In the genomic region with DNA sequence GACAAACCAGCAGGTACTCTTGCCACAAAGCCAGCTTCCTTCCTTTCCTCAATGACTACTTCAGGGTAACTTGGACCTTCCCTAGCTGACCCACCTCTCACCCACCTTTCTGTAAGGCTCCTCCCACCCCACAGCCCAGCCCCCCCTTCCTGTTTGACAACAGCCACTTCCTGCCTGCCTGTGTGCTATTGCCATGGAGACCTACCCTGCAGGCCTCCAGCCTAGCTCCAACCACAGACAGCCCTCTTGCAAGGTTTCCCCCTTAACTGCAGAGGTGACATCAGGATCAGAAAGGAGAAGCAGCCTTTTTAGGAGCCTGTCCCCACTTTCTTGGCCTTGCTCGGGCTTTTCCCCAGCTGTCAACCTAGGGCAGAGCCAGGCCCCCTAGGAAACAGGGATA, we compare ENCODE assay signal across 9 mouse cellular contexts. TPM values are rescaled to one million over a fixed set of nuclear protein-coding genes. Genes with fewer than 3 reads are reported as not detected.
DNase-seq lines count a peak whose midpoint lies in the region; ATAC-seq and TF ChIP-seq lines count a peak whose summit lies in the region.
"Had no signal": no experiment of that assay in that cellular context is flagged by ENCODE, and none has a peak within 500 bp of the region (broad histone marks: within the 10 kb centered on the region; RNA-seq: fewer than 3 reads in every experiment).

No protein-coding gene starts in this region.

- H3K4me1 ChIP-seq in kidney, embryonic 15.5 days, result peaks cover 37% of the 10 kb centered on the region
- peaks cover 37% of the 10 kb centered on the region for H3K4me1 ChIP-seq in brown adipose tissue, adult 24 weeks (ENCODE audit: control insufficient read depth, insufficient read depth, insufficient read length, low read length)
- H3K4me1 ChIP-seq in lung, embryonic 16.5 days (replicated peaks; ENCODE audit: control insufficient read depth, insufficient read depth, low read length), result peaks cover 22% of the 10 kb centered on the region
- H3K4me1 ChIP-seq in forebrain, postnatal 0 days (ENCODE audit: insufficient read depth), result peaks cover 4% of the 10 kb centered on the region; the same call in 1 of the 2 replicates
- no peaks in the 10 kb centered on the region for H3K4me1 ChIP-seq in hindbrain, embryonic 14.5 days (replicated peaks; ENCODE audit: control insufficient read depth, insufficient read depth, low read length)

- peak overlapping the region; percentile 75; the same call in 1 of the 2 replicates for H3K27ac ChIP-seq in kidney, embryonic 15.5 days
- peak overlapping the region; percentile 53 for H3K27ac ChIP-seq in brown adipose tissue, adult 24 weeks (replicated peaks; ENCODE audit: low read depth, low read length)
- peak overlapping the region; percentile 60 for H3K27ac ChIP-seq in lung, embryonic 16.5 days (ENCODE audit: low read length)
- no peak overlapping the region for H3K27ac ChIP-seq in forebrain, postnatal 0 days (ENCODE audit: low read depth, low read length)
- no peak overlapping the region for H3K27ac ChIP-seq in hindbrain, embryonic 14.5 days

- H3K9me3 ChIP-seq in kidney, embryonic 15.5 days (replicated peaks), result no peaks in the 10 kb centered on the region
- H3K9me3 ChIP-seq in lung, embryonic 16.5 days (ENCODE audit: control insufficient read depth, low read length), result no peaks in the 10 kb centered on the region
- H3K9me3 ChIP-seq in forebrain, postnatal 0 days (ENCODE audit: low read length), result no peaks in the 10 kb centered on the region
- H3K9me3 ChIP-seq in hindbrain, embryonic 14.5 days (ENCODE audit: control insufficient read depth, low read length), result no peaks in the 10 kb centered on the region
- H3K9me3 ChIP-seq: hindbrain, embryonic 10.5 days had no signal

- H3K4me2 ChIP-seq in kidney, embryonic 15.5 days, result no peak overlapping the region
- no peak overlapping the region for H3K4me2 ChIP-seq in lung, embryonic 16.5 days (ENCODE audit: low read depth, low read length)
- H3K4me2 ChIP-seq in forebrain, postnatal 0 days (ENCODE audit: low read depth), result no peak overlapping the region
- H3K4me2 ChIP-seq in hindbrain, embryonic 14.5 days (replicated peaks), result no peak overlapping the region

- WGBS in kidney, embryonic 15.5 days, result 57% methylated on average over 1 of the region's 1 CpGs
- WGBS in lung, embryonic 16.5 days, result 52% methylated on average over 1 of the region's 1 CpGs
- 73% methylated on average over 1 of the region's 1 CpGs for WGBS in forebrain, postnatal 0 days
- WGBS in hindbrain, embryonic 14.5 days, result 96% methylated on average over 1 of the region's 1 CpGs

- no peak overlapping the region for H3K4me3 ChIP-seq in kidney, embryonic 15.5 days (replicated peaks)
- no peak overlapping the region for H3K4me3 ChIP-seq in brown adipose tissue, adult 24 weeks (ENCODE audit: insufficient read depth, low read depth, low read length)
- no peak overlapping the region for H3K4me3 ChIP-seq in lung, embryonic 16.5 days (ENCODE audit: low read length)
- no peak overlapping the region for H3K4me3 ChIP-seq in forebrain, postnatal 0 days (ENCODE audit: low read depth, low read length)
- H3K4me3 ChIP-seq in hindbrain, embryonic 14.5 days (replicated peaks; ENCODE audit: low read length), result no peak overlapping the region
- H3K4me3 ChIP-seq: hindbrain, embryonic 10.5 days had no signal

- no peak overlapping the region for H3K9ac ChIP-seq in kidney, embryonic 15.5 days
- peak overlapping the region; percentile 28; the same call in 1 of the 2 replicates for H3K9ac ChIP-seq in lung, embryonic 16.5 days (ENCODE audit: low read length)
- H3K9ac ChIP-seq in forebrain, postnatal 0 days, result no peak overlapping the region
- no peak overlapping the region for H3K9ac ChIP-seq in hindbrain, embryonic 14.5 days

- ATAC-seq in kidney, embryonic 15.5 days (replicated peaks; ENCODE audit: low FRiP score), result peak; percentile 63; the same call in 1 of the 2 replicates
- peak; percentile 66 for ATAC-seq in lung, embryonic 16.5 days (ENCODE audit: low read depth)
- no peak for ATAC-seq in forebrain, postnatal 0 days
- no peak for ATAC-seq in hindbrain, embryonic 14.5 days (ENCODE audit: low FRiP score)

- H3K36me3 ChIP-seq in kidney, embryonic 15.5 days, result peaks cover 92% of the 10 kb centered on the region
- H3K36me3 ChIP-seq in lung, embryonic 16.5 days (ENCODE audit: control insufficient read depth, insufficient read depth, low read length), result peaks cover 5% of the 10 kb centered on the region
- H3K36me3 ChIP-seq in forebrain, postnatal 0 days (ENCODE audit: insufficient read depth), result peaks cover 49% of the 10 kb centered on the region
- H3K36me3 ChIP-seq in hindbrain, embryonic 14.5 days (replicated peaks; ENCODE audit: control insufficient read depth, insufficient read depth), result peaks cover 72% of the 10 kb centered on the region

- H3K27me3 ChIP-seq in kidney, embryonic 15.5 days, result no peaks in the 10 kb centered on the region
- H3K27me3 ChIP-seq in lung, embryonic 16.5 days (ENCODE audit: control insufficient read depth, insufficient read depth, low read depth, low read length), result no peaks in the 10 kb centered on the region
- H3K27me3 ChIP-seq in forebrain, postnatal 0 days (ENCODE audit: insufficient read depth, low read length), result no peaks in the 10 kb centered on the region
- no peaks in the 10 kb centered on the region for H3K27me3 ChIP-seq in hindbrain, embryonic 14.5 days (ENCODE audit: control insufficient read depth, insufficient read depth, low read length)

- TF ChIP-seq CTCF in forebrain, postnatal 0 days (IDR thresholded peaks at IDR 0.05; ENCODE audit: low read depth), result no peak

- DNase-seq in kidney, adult 8-10 months, result no peak
- DNase-seq in thymus, adult 18-20 months, result peak; percentile 59 to 78
- no peak for DNase-seq in forebrain, postnatal 0 days
- no peak for DNase-seq in hindbrain, embryonic 14.5 days (ENCODE audit: low spot score)
- no peak for DNase-seq in layer of hippocampus, adult 8-10 months (ENCODE audit: low spot score in 2 of 2)

RNA-seq across cellular contexts. Expression of a gene that starts 8.7 kb away (rescaled TPM):
- polyA plus RNA-seq in kidney, embryonic 15.5 days (2015; fragmentation: Nextera tagmentation; extraction: Ambion mirVana), result 39.6 and 48.4 TPM in 2 replicates
- polyA plus RNA-seq in brown adipose tissue, adult 24 weeks (2012; ENCODE audit: insufficient read depth, insufficient read length, missing spikeins), result 9.3 and 12.8 TPM in 2 replicates
- 33.7 and 37.0 TPM in 2 replicates for polyA plus RNA-seq in lung, embryonic 16.5 days (2015; fragmentation: Nextera tagmentation; extraction: Ambion mirVana)
- 137 and 145 TPM in 2 replicates for total RNA-seq in forebrain, postnatal 0 days (2014; rRNA removed)
- 165 and 231 TPM in 2 replicates for polyA plus RNA-seq in forebrain, postnatal 0 days (2015; fragmentation: Nextera tagmentation; extraction: Ambion mirVana)
- polyA plus RNA-seq in hindbrain, embryonic 14.5 days (2014; fragmentation: Nextera tagmentation; extraction: Ambion mirVana), result 166 and 197 TPM in 2 replicates
- 100 to 1,000 TPM; 247 to 278 (median 262) TPM for total RNA-seq in layer of hippocampus, adult 8-10 months (2022)

RNA-seq across cellular contexts. Expression of a gene that starts 50.9 kb away (rescaled TPM):
- polyA plus RNA-seq in kidney, embryonic 15.5 days (2015; fragmentation: Nextera tagmentation; extraction: Ambion mirVana), result 27.3 and 31.6 TPM in 2 replicates
- 3.9 and 4.8 TPM in 2 replicates for polyA plus RNA-seq in brown adipose tissue, adult 24 weeks (2012; ENCODE audit: insufficient read depth, insufficient read length, missing spikeins)
- polyA plus RNA-seq in lung, embryonic 16.5 days (2015; fragmentation: Nextera tagmentation; extraction: Ambion mirVana), result 26.6 and 29.9 TPM in 2 replicates
- total RNA-seq in forebrain, postnatal 0 days (2014; rRNA removed), result 16.3 and 25.0 TPM in 2 replicates
- 6.7 and 11.2 TPM in 2 replicates for polyA plus RNA-seq in forebrain, postnatal 0 days (2015; fragmentation: Nextera tagmentation; extraction: Ambion mirVana)
- polyA plus RNA-seq in hindbrain, embryonic 14.5 days (2014; fragmentation: Nextera tagmentation; extraction: Ambion mirVana), result 17.1 and 17.7 TPM in 2 replicates
- 10 to 100 TPM; 16.6 to 24.3 (median 18.3) TPM for total RNA-seq in layer of hippocampus, adult 8-10 months (2022)

RNA-seq across cellular contexts. Expression of a gene that starts 51.2 kb away (rescaled TPM):
- polyA plus RNA-seq in kidney, embryonic 15.5 days (2015; fragmentation: Nextera tagmentation; extraction: Ambion mirVana), result 10.7 and 12.4 TPM in 2 replicates
- 9.6 and 11.6 TPM in 2 replicates for polyA plus RNA-seq in brown adipose tissue, adult 24 weeks (2012; ENCODE audit: insufficient read depth, insufficient read length, missing spikeins)
- polyA plus RNA-seq in lung, embryonic 16.5 days (2015; fragmentation: Nextera tagmentation; extraction: Ambion mirVana), result 1.8 and 2.1 TPM in 2 replicates
- 0.62 and 1.1 TPM in 2 replicates for total RNA-seq in forebrain, postnatal 0 days (2014; rRNA removed)
- polyA plus RNA-seq in forebrain, postnatal 0 days (2015; fragmentation: Nextera tagmentation; extraction: Ambion mirVana), result 0.23 and 0.44 TPM in 2 replicates
- 0.27 and 0.34 TPM in 2 replicates for polyA plus RNA-seq in hindbrain, embryonic 14.5 days (2014; fragmentation: Nextera tagmentation; extraction: Ambion mirVana)
- total RNA-seq in layer of hippocampus, adult 8-10 months (2022), result 10 to 100 TPM in 2 of 4 experiments, 1 to 10 TPM in 2; 4.1 to 26.9 (median 12.8) TPM

Comparison
In these comparisons a context has a peak if more than half of its experiments do, and no peak if none do; other contexts are left out.
1. ATAC-seq: peak in kidney, embryonic 15.5 days (single experiment) and lung, embryonic 16.5 days (single experiment); none in forebrain, postnatal 0 days (single experiment) and hindbrain, embryonic 14.5 days (single experiment).
2. H3K27ac ChIP-seq: peak in kidney, embryonic 15.5 days (single experiment), brown adipose tissue, adult 24 weeks (single experiment) and lung, embryonic 16.5 days (single experiment); none in forebrain, postnatal 0 days (single experiment) and hindbrain, embryonic 14.5 days (single experiment).
3. DNase-seq: peak in thymus, adult 18-20 months (2 of 2); none in kidney, adult 8-10 months (0 of 2), forebrain, postnatal 0 days (single experiment), hindbrain, embryonic 14.5 days (single experiment) and layer of hippocampus, adult 8-10 months (0 of 2).